Mouse (Mus musculus) liver, embryonic 14.5 days (tissue): ENCODE results near the gene Ptpn12.

Experiments used
- CTCF ChIP-seq: IDR thresholded peaks from 2 replicates; pipeline ENCODE4 v1.5.1; 2016; ENCODE audit warnings: antibody characterized with exemption, low read depth, control low read depth
- EP300 ChIP-seq: IDR thresholded peaks from 2 replicates; pipeline ENCODE4 v1.6.1; 2016; ENCODE audit warnings: antibody characterized with exemption, low read depth

DNA sequence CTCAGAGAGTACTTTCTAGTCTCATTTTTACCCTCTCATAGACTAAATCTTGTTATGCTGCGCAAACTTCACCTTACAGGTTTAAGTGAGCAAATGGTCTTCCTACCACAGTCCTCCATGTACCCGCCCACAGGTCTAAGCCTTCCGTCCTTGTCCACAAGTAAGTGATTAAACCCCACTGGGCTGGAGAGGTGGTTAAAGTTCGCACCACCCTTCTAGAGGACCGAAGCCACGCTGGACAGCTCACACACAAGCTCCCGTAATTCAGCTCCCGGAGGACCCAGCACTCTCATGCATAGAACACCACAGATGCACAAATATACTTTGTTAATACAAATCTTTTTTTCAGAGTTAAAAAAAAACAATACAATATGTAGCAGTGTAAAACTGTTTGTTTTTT, 69.4 kb downstream of the Ptpn12 start:
- TF ChIP-seq CTCF (no peak), EP300 (no peak)
